Mouse (Mus musculus): ENCODE results near the gene Omp. TPM values are rescaled to one million over a fixed set of nuclear protein-coding genes. Genes with fewer than 3 reads are reported as not detected.
"Not testable (repeated sequence)": the region's sequence is repeated elsewhere in the genome, so short reads cannot be mapped to it uniquely, and the experiment has no call there.

Gene Omp
- polyA plus RNA-seq (2012): 0.37 and 0.42 TPM in 2 replicates

- peaks cover 93% of the 10 kb centered on the region for H3K36me3 ChIP-seq (ENCODE audit: control insufficient read depth)
- H3K4me1 ChIP-seq (ENCODE audit: control insufficient read depth): peaks cover 36% of the 10 kb centered on the region
- TF ChIP-seq TAL1 (IDR thresholded peaks at IDR 0.05; ENCODE audit: low read length) (no peak), GATA1 (IDR thresholded peaks at IDR 0.05; ENCODE audit: low read length) (no peak)
- H3K9me3 ChIP-seq (ENCODE audit: control insufficient read depth, low read length): no peaks in the 10 kb centered on the region
- no peaks in the 10 kb centered on the region for H3K27me3 ChIP-seq (ENCODE audit: control insufficient read depth)
- no peak within 1 kb of the TSS for H3K4me3 ChIP-seq (replicated peaks)
Observed at GRCm38 (mm10) chr7:98145402-98145801, at the start of gene Omp. Gene Omp (minus strand): TSS chr7:98145502.

- Histone ChIP-seq H3K4me1 (ENCODE audit: control insufficient read depth) (peaks cover 23% of the 10 kb centered on the region), H3K27me3 (ENCODE audit: control insufficient read depth) (peaks cover 70% of the 10 kb centered on the region), H3K4me3 (replicated peaks) (no peak overlapping the region), H3K9me3 (ENCODE audit: control insufficient read depth, low read length) (peaks cover 13% of the 10 kb centered on the region; the same call in 1 of the 2 replicates), H3K36me3 (ENCODE audit: control insufficient read depth) (no peaks in the 10 kb centered on the region)
- TF ChIP-seq GATA1 (IDR thresholded peaks at IDR 0.05; ENCODE audit: low read length): no peak
- TF ChIP-seq TAL1 (IDR thresholded peaks at IDR 0.05; ENCODE audit: low read length): no peak
Observed at GRCm38 (mm10) chr7:98194026-98194792, 48.9 kb upstream of the Omp start.

GRCm38 (mm10) chr7:98193515-98194025 is 48.3 kb upstream of the Omp start:
- peaks cover 23% of the 10 kb centered on the region for H3K4me1 ChIP-seq (ENCODE audit: control insufficient read depth)
- H3K36me3 ChIP-seq (ENCODE audit: control insufficient read depth): no peaks in the 10 kb centered on the region
- H3K27me3 ChIP-seq (ENCODE audit: control insufficient read depth): peaks cover 67% of the 10 kb centered on the region
- no peak overlapping the region for H3K4me3 ChIP-seq (replicated peaks)
- peaks cover 13% of the 10 kb centered on the region; the same call in 1 of the 2 replicates for H3K9me3 ChIP-seq (ENCODE audit: control insufficient read depth, low read length)
- TF ChIP-seq TAL1 (IDR thresholded peaks at IDR 0.05; ENCODE audit: low read length) (no peak), GATA1 (IDR thresholded peaks at IDR 0.05; ENCODE audit: low read length) (no peak)

GRCm38 (mm10) chr7:98191571-98192250 is 46.4 kb upstream of the Omp start:
- Histone ChIP-seq H3K9me3 (ENCODE audit: control insufficient read depth, low read length) (peaks cover 13% of the 10 kb centered on the region; the same call in 1 of the 2 replicates), H3K4me3 (replicated peaks) (no peak overlapping the region), H3K4me1 (ENCODE audit: control insufficient read depth) (peaks cover 23% of the 10 kb centered on the region), H3K36me3 (ENCODE audit: control insufficient read depth) (no peaks in the 10 kb centered on the region), H3K27me3 (ENCODE audit: control insufficient read depth) (peaks cover 53% of the 10 kb centered on the region)
- no peak for TF ChIP-seq GATA1 (IDR thresholded peaks at IDR 0.05; ENCODE audit: low read length)
- TF ChIP-seq TAL1 (IDR thresholded peaks at IDR 0.05; ENCODE audit: low read length): no peak

- no peak overlapping the region for H3K4me3 ChIP-seq (replicated peaks)
- no peaks in the 10 kb centered on the region for H3K36me3 ChIP-seq (ENCODE audit: control insufficient read depth)
- peaks cover 42% of the 10 kb centered on the region for H3K27me3 ChIP-seq (ENCODE audit: control insufficient read depth)
- H3K9me3 ChIP-seq (ENCODE audit: control insufficient read depth, low read length): peaks cover 13% of the 10 kb centered on the region; the same call in 1 of the 2 replicates
- TF ChIP-seq TAL1 (IDR thresholded peaks at IDR 0.05; ENCODE audit: low read length) (no peak), GATA1 (IDR thresholded peaks at IDR 0.05; ENCODE audit: low read length) (no peak)
- peaks cover 23% of the 10 kb centered on the region for H3K4me1 ChIP-seq (ENCODE audit: control insufficient read depth)
Observed at GRCm38 (mm10) chr7:98190578-98190977, 45.3 kb upstream of the Omp start.

- TF ChIP-seq TAL1 (IDR thresholded peaks at IDR 0.05; ENCODE audit: low read length) (no peak), GATA1 (IDR thresholded peaks at IDR 0.05; ENCODE audit: low read length) (no peak)
- H3K36me3 ChIP-seq (ENCODE audit: control insufficient read depth): no peaks in the 10 kb centered on the region
- peaks cover 34% of the 10 kb centered on the region for H3K27me3 ChIP-seq (ENCODE audit: control insufficient read depth)
- peaks cover 23% of the 10 kb centered on the region for H3K4me1 ChIP-seq (ENCODE audit: control insufficient read depth)
- no peak overlapping the region for H3K4me3 ChIP-seq (replicated peaks)
- H3K9me3 ChIP-seq (ENCODE audit: control insufficient read depth, low read length): peaks cover 13% of the 10 kb centered on the region; the same call in 1 of the 2 replicates
Observed at GRCm38 (mm10) chr7:98189745-98190144, 44.4 kb upstream of the Omp start.

- no peak overlapping the region for H3K4me3 ChIP-seq (replicated peaks)
- peaks cover 6% of the 10 kb centered on the region; the same call in 1 of the 2 replicates for H3K9me3 ChIP-seq (ENCODE audit: control insufficient read depth, low read length)
- H3K36me3 ChIP-seq (ENCODE audit: control insufficient read depth): no peaks in the 10 kb centered on the region; the same call in none of the 2 replicates
- TF ChIP-seq TAL1 (IDR thresholded peaks at IDR 0.05; ENCODE audit: low read length) (no peak), GATA1 (IDR thresholded peaks at IDR 0.05; ENCODE audit: low read length) (no peak)
- H3K27me3 ChIP-seq (ENCODE audit: control insufficient read depth): peaks cover 23% of the 10 kb centered on the region
- H3K4me1 ChIP-seq (ENCODE audit: control insufficient read depth): peaks cover 15% of the 10 kb centered on the region
Observed at GRCm38 (mm10) chr7:98188680-98189079, 43.4 kb upstream of the Omp start.

GRCm38 (mm10) chr7:98188238-98188637 is 42.9 kb upstream of the Omp start:
- H3K9me3 ChIP-seq (ENCODE audit: control insufficient read depth, low read length): peaks cover 2% of the 10 kb centered on the region; the same call in 1 of the 2 replicates
- H3K4me3 ChIP-seq (replicated peaks): no peak overlapping the region
- H3K27me3 ChIP-seq (ENCODE audit: control insufficient read depth): peaks cover 18% of the 10 kb centered on the region
- peaks cover 12% of the 10 kb centered on the region for H3K4me1 ChIP-seq (ENCODE audit: control insufficient read depth)
- H3K36me3 ChIP-seq (ENCODE audit: control insufficient read depth): no peaks in the 10 kb centered on the region; the same call in none of the 2 replicates
- no peak for TF ChIP-seq GATA1 (IDR thresholded peaks at IDR 0.05; ENCODE audit: low read length)
- TF ChIP-seq TAL1 (IDR thresholded peaks at IDR 0.05; ENCODE audit: low read length): no peak

GRCm38 (mm10) chr7:98187332-98187731 is 42.0 kb upstream of the Omp start:
- not testable (repeated sequence) for H3K36me3 ChIP-seq (ENCODE audit: control insufficient read depth); H3K9me3 ChIP-seq (ENCODE audit: control insufficient read depth, low read length); H3K27me3 ChIP-seq (ENCODE audit: control insufficient read depth); H3K4me3 ChIP-seq (replicated peaks)
- H3K4me1 ChIP-seq (ENCODE audit: control insufficient read depth): peaks cover 12% of the 10 kb centered on the region
